ENCODE assay signal across 17 mouse cellular contexts in the genomic region with DNA sequence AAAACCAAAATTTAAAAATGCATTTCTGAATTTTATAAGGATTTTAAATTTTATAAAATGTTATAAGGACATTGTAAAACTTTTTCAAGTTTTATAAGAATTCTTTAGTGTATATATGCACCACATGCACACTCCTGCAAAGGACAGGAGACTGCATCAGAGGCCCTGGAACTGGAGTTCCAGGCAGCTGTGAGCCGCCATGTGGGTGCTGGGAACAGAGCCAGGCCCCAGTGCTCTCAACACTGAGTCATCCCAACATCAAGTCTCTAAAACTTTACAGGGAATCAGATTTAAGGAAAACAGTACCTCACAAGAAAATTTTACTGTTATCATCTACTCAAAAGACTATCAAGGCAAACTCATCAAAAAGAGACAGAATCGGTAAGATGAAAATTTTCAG.
DNase-seq lines count a peak whose midpoint lies in the region.
"Had no signal": no experiment of that assay in that cellular context is flagged by ENCODE, and none has a peak within 500 bp of the region (broad histone marks: within the 10 kb centered on the region; RNA-seq: fewer than 3 reads in every experiment).

No protein-coding gene starts in this region.

- peak; percentile 45 for DNase-seq in adrenal gland, postnatal 25 days
- DNase-seq in adrenal gland, adult 18-20 months (ENCODE audit: low spot score in 2 of 2) = no peak
- DNase-seq in heart, adult 11 months = peak; percentile 90
- DNase-seq in heart, adult 18-20 months = no peak
- peak; percentile 86 for DNase-seq in 3T3-L1 (ENCODE audit: low read depth, low spot score)
- peak; percentile 80 for DNase-seq in brain, adult 2 months (ENCODE audit: low read depth, low spot score)
- no peak for DNase-seq in c-Kit-positive CD71-positive TER-119-positive erythroid progenitor cells, embryonic 14.5 days (ENCODE audit: low spot score)
- DNase-seq: B cell, adult 2 months; cerebellum, adult 18-20 months; cerebellum, postnatal 14 days; forebrain, postnatal 0 days; gastrocnemius, postnatal 36 days; kidney, adult 2 months; layer of hippocampus, adult 9-11 months; left cerebral cortex, postnatal 4 days; lung, postnatal 4 days; spleen, adult 18-20 months had no signal

Comparison
In these comparisons a context has a peak if more than half of its experiments do, and no peak if none do; other contexts are left out.
1. DNase-seq: peak in adrenal gland, postnatal 25 days (single experiment), heart, adult 11 months (single experiment), 3T3-L1 (single experiment) and brain, adult 2 months (single experiment); none in adrenal gland, adult 18-20 months (0 of 2), heart, adult 18-20 months (0 of 2) and c-Kit-positive CD71-positive TER-119-positive erythroid progenitor cells, embryonic 14.5 days (single experiment).